Mouse (Mus musculus) gastrocnemius, adult 18-20 months (tissue): Measurements from ENCODE around the gene Taf6. TPM values are rescaled to one million over a fixed set of nuclear protein-coding genes. Genes with fewer than 3 reads are reported as not detected.

Source experiments
- DNase-seq: peaks from one replicate; pipeline ENCODE4 v3.0.0; 2021; ENCODE audit warnings: low spot score
- microRNA-seq: library from miRNA; unstranded; fragments of <30 nt; microRNA quantifications from one replicate; pipeline ENCODE4 v1.2.0, GENCODE M21; 2021
- total RNA-seq, 2 experiments: library from RNA; stranded (reverse); gene quantifications; 2 replicates each; pipeline ENCODE4 v1.2.3; 2021

Taf6 gene
- total RNA-seq, 2 experiments from 2014 or later = 34.5 to 34.9 TPM

- DNase-seq = peak; percentile 99
Measured at GRCm38 (mm10) chr5:138171695-138172491, 15.4 kb downstream of the Taf6 start, which contains the start of the genes Ap4m1 and Mcm7. Gene Ap4m1, plus strand, starts transcription at chr5:138172002. Gene Mcm7, minus strand, starts transcription at chr5:138172422.

GRCm38 (mm10) chr5:138170936-138171561 is 16.2 kb downstream of the Taf6 start:
- peak; percentile 97 for DNase-seq

GRCm38 (mm10) chr5:138165594-138165993 is 21.7 kb downstream of the Taf6 start:
- DNase-seq = no peak

GRCm38 (mm10) chr5:138163610-138164009 is 23.6 kb downstream of the Taf6 start:
- DNase-seq = no peak

- no peak for DNase-seq
Measured at GRCm38 (mm10) chr5:138163046-138163445, 24.2 kb downstream of the Taf6 start.

DNA sequence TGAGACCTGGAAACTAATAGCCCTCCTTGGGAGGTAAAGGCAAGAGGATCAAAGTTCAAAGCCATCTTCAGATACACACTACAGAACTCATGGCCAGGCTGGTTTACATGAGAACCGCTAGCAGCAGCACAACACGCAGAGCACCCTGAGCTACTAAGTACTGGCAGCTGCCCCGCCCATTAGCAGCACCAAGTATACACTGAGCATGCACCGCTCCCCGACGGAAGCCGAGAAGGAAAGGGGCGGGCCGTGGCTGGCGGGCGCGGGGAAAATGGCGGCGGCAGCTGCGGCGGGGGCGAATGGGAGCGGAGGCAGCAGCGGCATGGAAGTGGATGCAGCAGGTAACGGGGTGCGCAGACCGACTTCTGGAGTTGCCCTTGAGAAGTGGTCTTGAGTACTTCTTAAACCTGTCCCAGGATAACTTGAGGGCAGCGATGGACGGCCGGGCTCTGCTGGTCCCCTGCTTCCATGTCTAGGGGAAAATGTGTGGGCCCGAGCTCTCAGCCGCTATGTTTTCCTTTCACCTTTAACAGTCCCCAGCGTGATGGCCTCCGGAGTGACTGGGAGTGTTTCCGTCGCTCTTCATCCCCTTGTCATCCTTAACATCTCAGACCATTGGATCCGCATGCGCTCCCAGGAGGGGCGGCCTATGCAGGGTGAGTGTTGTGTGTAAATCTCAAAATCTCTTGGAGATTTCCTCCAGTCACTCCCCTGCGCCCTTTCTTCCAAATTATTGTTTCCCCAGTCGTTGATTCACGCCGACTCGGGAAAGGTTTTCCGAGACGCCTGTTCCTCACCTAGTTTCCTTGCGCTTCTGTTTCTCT is 26.2 kb downstream of the Taf6 start, which contains the start of gene Cops6:
Gene Cops6, plus strand, starts transcription at position 230 of the 824 bp plus-strand sequence.
- DNase-seq = peak; percentile 94

GRCm38 (mm10) chr5:138160224-138160762 is 27.0 kb downstream of the Taf6 start:
- DNase-seq = no peak

DNA sequence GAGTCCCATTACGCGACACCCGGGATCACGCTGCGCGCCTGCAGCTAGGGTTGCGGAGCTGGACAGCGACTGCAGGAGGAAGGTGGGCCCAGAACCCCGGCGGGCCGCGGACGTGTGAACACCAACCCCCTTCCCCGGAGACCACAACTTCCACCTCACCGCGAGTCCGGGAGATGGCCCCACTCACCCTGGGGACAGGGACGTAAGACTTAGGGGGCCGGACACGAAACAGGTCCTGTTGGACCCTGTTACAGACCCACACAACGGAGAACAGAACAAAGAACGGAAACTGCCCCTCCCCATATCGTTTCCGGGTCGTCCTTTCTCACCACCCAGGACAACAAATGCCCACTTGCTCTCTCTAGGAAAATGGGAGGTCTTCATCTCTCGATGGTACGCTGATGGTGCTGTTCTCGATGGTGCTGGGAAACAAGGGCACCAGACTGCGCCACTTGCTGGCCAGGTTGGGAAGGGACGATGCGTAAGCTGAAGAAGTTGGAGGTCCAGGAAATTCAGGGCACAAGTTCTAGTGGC is 31.7 kb downstream of the Taf6 start, which contains the start of gene Zfp113:
Gene Zfp113, minus strand, starts transcription at position 302 of the 534 bp plus-strand sequence.
- peak; percentile 91 for DNase-seq

GRCm38 (mm10) chr5:138154390-138154789 is 32.9 kb downstream of the Taf6 start:
- no peak for DNase-seq

DNA sequence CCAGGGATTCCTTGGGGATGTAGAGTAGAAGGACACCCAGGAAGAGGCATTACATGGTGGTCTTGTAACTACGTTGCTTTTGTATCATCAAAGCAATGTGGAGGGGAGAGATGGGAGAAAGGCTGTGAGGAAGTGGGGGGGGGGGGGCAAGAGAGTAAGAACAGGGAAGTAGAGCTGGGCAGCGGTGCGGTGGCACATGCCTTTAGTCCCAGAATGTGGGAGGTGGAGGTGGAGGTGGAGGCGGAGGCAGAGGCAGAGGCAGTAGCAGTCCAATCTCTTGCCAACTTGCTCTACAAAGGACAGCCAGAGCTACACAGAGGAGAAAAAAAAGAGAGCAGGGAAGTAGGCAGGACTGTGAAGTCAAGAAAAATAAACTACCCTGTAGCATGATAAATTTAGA is 48.7 kb downstream of the Taf6 start:
- DNase-seq = no peak

DNA sequence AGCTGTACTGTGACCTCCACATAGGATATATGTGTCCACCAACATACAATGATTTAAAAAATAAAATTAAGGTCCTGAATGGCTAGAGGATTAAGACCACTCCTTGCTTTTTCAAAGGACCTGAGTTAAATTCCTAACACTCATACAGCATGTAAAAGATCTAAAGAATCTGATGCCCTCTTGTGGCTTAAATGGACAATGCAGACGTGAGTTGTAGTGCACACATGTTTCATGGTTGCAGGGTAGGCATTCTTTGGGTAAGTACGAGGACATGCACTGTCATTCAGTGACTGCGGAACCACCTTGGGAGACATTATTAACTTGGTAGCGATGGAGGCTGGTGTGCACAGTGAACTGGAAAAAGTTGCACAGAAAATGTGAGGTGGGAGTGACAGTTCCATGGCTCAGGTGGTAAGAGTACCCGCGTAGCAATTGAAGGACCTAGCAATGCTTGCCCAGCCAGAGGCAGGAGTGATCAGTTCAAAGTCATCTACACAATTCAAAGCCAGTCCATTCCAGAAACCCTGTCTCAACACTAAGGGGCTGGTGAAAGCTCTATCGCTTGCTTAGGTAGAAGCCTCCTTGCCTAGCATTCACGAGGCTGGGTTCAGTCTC is 49.2 kb downstream of the Taf6 start:
- no peak for DNase-seq

GRCm38 (mm10) chr5:138137257-138137656 is 50.0 kb downstream of the Taf6 start:
- DNase-seq = no peak

GRCm38 (mm10) chr5:138132425-138133064 is 54.7 kb downstream of the Taf6 start:
- no peak for DNase-seq

Small RNA genes lying within 50 kb of the gene (microRNA-seq; reads per million reads assigned to microRNA genes)
- 538 reads per million, percentile 76 among the genes with 10 or more reads in this experiment for gene Mir106b
- 400 reads per million, percentile 72 among the genes with 10 or more reads in this experiment for gene Mir25
- gene Mir93 = 2,172 reads per million, percentile 88 among the genes with 10 or more reads in this experiment

Other genes with a start within 250 kb of the Taf6 start
- gene Gjc3, start 224.4 kb downstream of the Taf6 start, total RNA-seq = under 1 TPM; 0.38 to 0.59 TPM
- under 1 TPM in 1 of 2 experiments, not detected in 1; 0.52 TPM for gene Azgp1, start 205.9 kb downstream of the Taf6 start, total RNA-seq
- not detected for gene Smok3a, start 166.2 kb downstream of the Taf6 start, total RNA-seq
- gene Smok3b, start 166.0 kb downstream of the Taf6 start, total RNA-seq = not detected
- gene Smok3c, start 134.3 kb downstream of the Taf6 start, total RNA-seq = not detected
- 10 to 100 TPM; 11.2 to 11.8 TPM for gene Zkscan1, start 102.4 kb downstream of the Taf6 start, total RNA-seq
- 10 to 100 TPM; 15.0 to 15.4 TPM for gene Zscan21, start 70.5 kb downstream of the Taf6 start, total RNA-seq
- gene Zfp113, start 31.7 kb downstream of the Taf6 start, total RNA-seq = 1 to 10 TPM; 4.9 to 5.8 TPM
- gene Cops6, start 26.4 kb downstream of the Taf6 start, total RNA-seq = 100 to 1,000 TPM; 105 to 110 TPM
- gene Ap4m1, start 15.4 kb downstream of the Taf6 start, total RNA-seq = 1 to 10 TPM; 6.6 to 7.0 TPM
- gene Mcm7, start 15.0 kb downstream of the Taf6 start, total RNA-seq = 1 to 10 TPM; 6.5 to 7.8 TPM
- gene Cnpy4, start within 50 bp of the Taf6 start, total RNA-seq = 1 to 10 TPM; 2.7 to 3.5 TPM
- 1 to 10 TPM; 1.4 TPM for gene Mblac1, start 6.9 kb upstream of the Taf6 start, total RNA-seq
- under 1 TPM; 0.09 to 0.31 TPM for gene Nxpe5, start 38.4 kb upstream of the Taf6 start, total RNA-seq
- 10 to 100 TPM; 47.2 to 51.1 TPM for gene Lamtor4, start 68.0 kb upstream of the Taf6 start, total RNA-seq
- 1 to 10 TPM; 2.7 to 3.2 TPM for gene BC037034, start 76.6 kb upstream of the Taf6 start, total RNA-seq
- under 1 TPM in 1 of 2 experiments, not detected in 1; 0.14 TPM for gene Gal3st4, start 85.4 kb upstream of the Taf6 start, total RNA-seq
- not detected for gene Gm43720, start 92.5 kb upstream of the Taf6 start, total RNA-seq
- not detected for gene Gpc2, start 92.6 kb upstream of the Taf6 start, total RNA-seq
- gene Stag3, start 92.8 kb upstream of the Taf6 start, total RNA-seq = not detected
- gene Pvrig, start 154.5 kb upstream of the Taf6 start, total RNA-seq = not detected